Mouse (Mus musculus) cerebellum, adult 2 months (tissue): ENCODE measurements around the gene Zcchc8. TPM values are rescaled to one million over a fixed set of nuclear protein-coding genes. Genes with fewer than 3 reads are reported as not detected.

Experiments
- DNase-seq, 2 experiments: peaks; one replicate each; pipeline ENCODE4 v3.0.0; 2021
- H3K27ac ChIP-seq: fragments of 200-500 bp; 2 replicates; pipeline ENCODE4 v1.5.1; 2012; ENCODE audit warnings: low read length, control low read depth, inconsistent platforms; ENCODE audit not compliant: insufficient read depth
- H3K27me3 ChIP-seq: fragments of 200-500 bp; 2 replicates; pipeline ENCODE4 v1.6.1; 2012; ENCODE audit warnings: inconsistent platforms, mild to moderate bottlenecking, low read length, moderate library complexity; ENCODE audit not compliant: control insufficient read depth, insufficient read depth
- H3K4me1 ChIP-seq: fragments of 200-500 bp; 2 replicates; pipeline ENCODE4 v1.6.1; 2011; ENCODE audit warnings: low read length; ENCODE audit not compliant: control insufficient read depth, insufficient read depth
- H3K4me3 ChIP-seq: fragments of 200-500 bp; replicated peaks from 2 replicates; pipeline ENCODE3; 2011; ENCODE audit warnings: mild to moderate bottlenecking, low read depth, low read length, control low read depth; ENCODE audit not compliant: insufficient read depth
- CTCF ChIP-seq: fragments of 200-500 bp; IDR thresholded peaks from 2 replicates; pipeline ENCODE4 v1.5.1; 2011; ENCODE audit warnings: low read depth, mild to moderate bottlenecking, control low read depth, low read length, moderate library complexity, borderline replicate concordance; ENCODE audit not compliant: insufficient read depth
- POLR2A ChIP-seq: fragments of 200-500 bp; IDR thresholded peaks from 2 replicates; pipeline ENCODE4 v1.6.1; 2011; ENCODE audit warnings: low read length, control low read depth, borderline replicate concordance; ENCODE audit not compliant: insufficient read depth
- WGBS: fragments of 180-500 bp; shearing (Covaris S2); methylation state at CpG from one replicate; pipeline ENCODE4 v1.1.7; 2018; 5-methylcytosine and 5-hydroxymethylcytosine counted together
- polyA plus RNA-seq: library from polyadenylated mRNA; depleted of rRNA; stranded (reverse); fragments of >200 nt; gene quantifications from 2 replicates; pipeline ENCODE4 v1.2.3, GENCODE M21; 2012

Zcchc8 gene
- polyA plus RNA-seq, 1 experiment = 63.5 TPM

GRCm38 (mm10) chr5:123696961-123697360 lies 23.9 kb downstream of the Zcchc8 start:
- Histone ChIP-seq H3K27ac (no peak overlapping the region), H3K27me3 (no peaks in the 10 kb centered on the region), H3K4me3 (no peak overlapping the region), H3K4me1 (no peaks in the 10 kb centered on the region)
- WGBS = 82% methylated on average over 4 of the region's 4 CpGs
- no peak for DNase-seq
- TF ChIP-seq CTCF = no peak
- TF ChIP-seq POLR2A = no peak

GRCm38 (mm10) chr5:123696244-123696643 lies 24.7 kb downstream of the Zcchc8 start:
- H3K27ac ChIP-seq = no peak overlapping the region
- WGBS = 90% methylated on average over 7 of the region's 7 CpGs
- H3K4me1 ChIP-seq = no peaks in the 10 kb centered on the region
- no peaks in the 10 kb centered on the region for H3K27me3 ChIP-seq
- no peak overlapping the region for H3K4me3 ChIP-seq
- DNase-seq = no peak
- TF ChIP-seq CTCF (no peak), POLR2A (no peak)

- 61% methylated on average over 6 of the region's 6 CpGs for WGBS
- Histone ChIP-seq H3K27me3 (no peaks in the 10 kb centered on the region), H3K4me3 (no peak overlapping the region), H3K27ac (no peak overlapping the region), H3K4me1 (no peaks in the 10 kb centered on the region)
- no peak for TF ChIP-seq CTCF
- no peak for TF ChIP-seq POLR2A
- no peak for DNase-seq
Observed at GRCm38 (mm10) chr5:123694468-123694867, 26.4 kb downstream of the Zcchc8 start.

- peak; percentile 63 to 80 for DNase-seq
- WGBS = under 1% methylated on average over 55 of the region's 64 CpGs
Observed at GRCm38 (mm10) chr5:123684221-123685144, 36.4 kb downstream of the Zcchc8 start, which contains the start of gene Clip1. TSS of gene Clip1 (minus strand) at chr5:123684618.

GRCm38 (mm10) chr5:123683377-123684220 lies 37.3 kb downstream of the Zcchc8 start:
- no peak for TF ChIP-seq CTCF
- TF ChIP-seq POLR2A = no peak
- Histone ChIP-seq H3K27me3 (no peaks in the 10 kb centered on the region), H3K27ac (peak overlapping the region; percentile 84), H3K4me1 (peaks cover 22% of the 10 kb centered on the region), H3K4me3 (peak overlapping the region; percentile 72)
- peak; percentile 81 to 83 for DNase-seq
- 1% methylated on average over 88 of the region's 92 CpGs for WGBS

More at GRCm38 (mm10) chr5:123684221-123685144, 36.4 kb downstream of the Zcchc8 start, which contains the start of gene Clip1:
- Histone ChIP-seq H3K4me3 (peak within 1 kb of the TSS; percentile 72), H3K27ac (peak within 1 kb of the TSS; percentile 84), H3K4me1 (peaks cover 16% of the 10 kb centered on the region), H3K27me3 (no peaks in the 10 kb centered on the region)
- TF ChIP-seq CTCF (no peak), POLR2A (peak; percentile 70)

- no peak for TF ChIP-seq CTCF
- no peak for TF ChIP-seq POLR2A
- Histone ChIP-seq H3K27ac (peak overlapping the region; percentile 81), H3K4me3 (peak overlapping the region; percentile 72), H3K27me3 (no peaks in the 10 kb centered on the region), H3K4me1 (peaks cover 22% of the 10 kb centered on the region)
- peak in 1 of 2 experiments; percentile 75 for DNase-seq
- WGBS = 1% methylated on average over 6 of the region's 6 CpGs
Observed at GRCm38 (mm10) chr5:123683043-123683376, 37.9 kb downstream of the Zcchc8 start.

GRCm38 (mm10) chr5:123682372-123682771 lies 38.5 kb downstream of the Zcchc8 start:
- no peak for DNase-seq
- H3K4me1 ChIP-seq = peaks cover 23% of the 10 kb centered on the region
- H3K27ac ChIP-seq = peak overlapping the region; percentile 81
- H3K4me3 ChIP-seq = peak overlapping the region; percentile 72
- 18% methylated on average over 4 of the region's 4 CpGs for WGBS
- TF ChIP-seq POLR2A = no peak
- TF ChIP-seq CTCF = no peak
- H3K27me3 ChIP-seq = no peaks in the 10 kb centered on the region
